8 mouse cellular contexts compared by ENCODE assay signal in genomic region chr6:117900126-117901080, GRCm38 (mm10). TPM values are rescaled to one million over a fixed set of nuclear protein-coding genes. Genes with fewer than 3 reads are reported as not detected.
A peak's percentile ranks its signal among the peaks of the same experiment; 100 is the strongest.
DNase-seq lines count a peak whose midpoint lies in the region; ATAC-seq and TF ChIP-seq lines count a peak whose summit lies in the region.

Gene Hnrnpf (plus strand): TSS chr6:117900324.

- DNase-seq in lung, postnatal 36 days = no peak
- DNase-seq in gonadal fat pad, adult 2 months (ENCODE audit: low read depth) = no peak
- DNase-seq in lung, postnatal 0 days (ENCODE audit: low spot score) = peak; percentile 61
- no peak for DNase-seq in cerebellum, adult 18-20 months

- H3K4me3 ChIP-seq in lung, embryonic 15.5 days = no peak within 1 kb of the TSS
- H3K4me3 ChIP-seq in bone marrow macrophage, adult 2 months (ENCODE audit: insufficient read depth, low read length) = no peak within 1 kb of the TSS
- no peak within 1 kb of the TSS for H3K4me3 ChIP-seq in intestine, postnatal 0 days (ENCODE audit: low read depth, low read length)
- H3K4me3 ChIP-seq in lung, postnatal 0 days (ENCODE audit: low read depth, low read length) = no peak within 1 kb of the TSS
- H3K4me3 ChIP-seq in stomach, embryonic 15.5 days (replicated peaks) = no peak within 1 kb of the TSS

- H3K4me2 ChIP-seq in lung, embryonic 15.5 days = no peak within 1 kb of the TSS
- H3K4me2 ChIP-seq in intestine, postnatal 0 days (replicated peaks; ENCODE audit: low read depth) = no peak within 1 kb of the TSS
- H3K4me2 ChIP-seq in lung, postnatal 0 days (replicated peaks; ENCODE audit: low read depth, low read length) = no peak within 1 kb of the TSS
- H3K4me2 ChIP-seq in stomach, embryonic 15.5 days = 0 out of 2 replicates have a peak within 1 kb of the TSS, but pooled peaks have one; percentile 10

- peaks cover 3% of the 10 kb centered on the region for H3K4me1 ChIP-seq in lung, embryonic 15.5 days
- H3K4me1 ChIP-seq in bone marrow macrophage, adult 2 months (ENCODE audit: control insufficient read depth, insufficient read depth, low read length) = peaks cover 19% of the 10 kb centered on the region
- H3K4me1 ChIP-seq in intestine, postnatal 0 days (replicated peaks; ENCODE audit: control insufficient read depth, insufficient read depth, low read length) = no peaks in the 10 kb centered on the region
- H3K4me1 ChIP-seq in lung, postnatal 0 days (ENCODE audit: insufficient read depth, low read depth, low read length) = no peaks in the 10 kb centered on the region
- peaks cover 3% of the 10 kb centered on the region; the same call in 1 of the 2 replicates for H3K4me1 ChIP-seq in stomach, embryonic 15.5 days

- TF ChIP-seq EP300 in lung, postnatal 0 days (IDR thresholded peaks at IDR 0.05) = no peak

- TF ChIP-seq CTCF in bone marrow macrophage, adult 2 months (IDR thresholded peaks at IDR 0.05; ENCODE audit: low read depth, low read length) = no peak
- TF ChIP-seq CTCF in intestine, postnatal 0 days (IDR thresholded peaks at IDR 0.05; ENCODE audit: low read depth) = no peak
- TF ChIP-seq CTCF in lung, postnatal 0 days (IDR thresholded peaks at IDR 0.05) = no peak

- no peak for TF ChIP-seq POLR2A in bone marrow macrophage, adult 2 months (IDR thresholded peaks at IDR 0.05; ENCODE audit: borderline replicate concordance, low read depth, low read length)

- WGBS in lung, embryonic 15.5 days = 78% methylated on average over 17 of the region's 17 CpGs
- 73% methylated on average over 17 of the region's 17 CpGs for WGBS in intestine, postnatal 0 days
- WGBS in lung, postnatal 0 days = 69% methylated on average over 17 of the region's 17 CpGs
- WGBS in stomach, embryonic 15.5 days = 71% methylated on average over 17 of the region's 17 CpGs

- no peak within 1 kb of the TSS for H3K9ac ChIP-seq in lung, embryonic 15.5 days
- H3K9ac ChIP-seq in intestine, postnatal 0 days (ENCODE audit: low read depth, low read length) = no peak within 1 kb of the TSS
- H3K9ac ChIP-seq in lung, postnatal 0 days (replicated peaks; ENCODE audit: low read depth) = no peak within 1 kb of the TSS
- no peak within 1 kb of the TSS for H3K9ac ChIP-seq in stomach, embryonic 15.5 days

- no peaks in the 10 kb centered on the region for H3K36me3 ChIP-seq in lung, embryonic 15.5 days
- no peaks in the 10 kb centered on the region for H3K36me3 ChIP-seq in intestine, postnatal 0 days (ENCODE audit: control insufficient read depth, insufficient read depth)
- H3K36me3 ChIP-seq in lung, postnatal 0 days (ENCODE audit: insufficient read depth, low read length) = no peaks in the 10 kb centered on the region
- no peaks in the 10 kb centered on the region for H3K36me3 ChIP-seq in stomach, embryonic 15.5 days

- no peaks in the 10 kb centered on the region for H3K27me3 ChIP-seq in lung, embryonic 15.5 days
- no peaks in the 10 kb centered on the region for H3K27me3 ChIP-seq in intestine, postnatal 0 days (replicated peaks; ENCODE audit: control insufficient read depth, insufficient read depth, low read length)
- no peaks in the 10 kb centered on the region for H3K27me3 ChIP-seq in lung, postnatal 0 days (replicated peaks; ENCODE audit: insufficient read depth, low read length)
- H3K27me3 ChIP-seq in stomach, embryonic 15.5 days (replicated peaks) = no peaks in the 10 kb centered on the region

- H3K27ac ChIP-seq in lung, embryonic 15.5 days = no peak within 1 kb of the TSS
- H3K27ac ChIP-seq in bone marrow macrophage, adult 2 months (ENCODE audit: insufficient read depth, low read depth, low read length) = no peak within 1 kb of the TSS
- no peak within 1 kb of the TSS for H3K27ac ChIP-seq in intestine, postnatal 0 days (ENCODE audit: low read depth, low read length)
- H3K27ac ChIP-seq in lung, postnatal 0 days (ENCODE audit: low read length) = no peak within 1 kb of the TSS
- no peak within 1 kb of the TSS for H3K27ac ChIP-seq in stomach, embryonic 15.5 days

- no peaks in the 10 kb centered on the region for H3K9me3 ChIP-seq in lung, embryonic 15.5 days
- no peaks in the 10 kb centered on the region for H3K9me3 ChIP-seq in intestine, postnatal 0 days (ENCODE audit: control insufficient read depth)
- no peaks in the 10 kb centered on the region for H3K9me3 ChIP-seq in lung, postnatal 0 days (ENCODE audit: low read length)
- H3K9me3 ChIP-seq in stomach, embryonic 15.5 days = no peaks in the 10 kb centered on the region

- ATAC-seq in lung, embryonic 15.5 days (ENCODE audit: borderline replicate concordance, extremely low read depth, low FRiP score, low TSS enrichment) = no peak
- ATAC-seq in intestine, postnatal 0 days = no peak
- ATAC-seq in lung, postnatal 0 days = peak; percentile 46; the same call in 1 of the 2 replicates
- ATAC-seq in stomach, embryonic 15.5 days (ENCODE audit: insufficient read depth, low FRiP score, low read depth) = no peak; the same call in 1 of the 2 replicates

RNA-seq across cellular contexts. Expression of gene Hnrnpf, which starts in this region (rescaled TPM):
- polyA plus RNA-seq in lung, embryonic 15.5 days (2015; fragmentation: Nextera tagmentation; extraction: Ambion mirVana) = 788 and 807 TPM in 2 replicates
- polyA plus RNA-seq in bone marrow macrophage, adult 2 months (2012; ENCODE audit: insufficient read depth, insufficient read length, missing spikeins) = 327 and 355 TPM in 2 replicates
- 121 and 171 TPM in 2 replicates for polyA plus RNA-seq in gonadal fat pad, adult 2 months (2012; rRNA removed)
- 340 and 353 TPM in 2 replicates for polyA plus RNA-seq in intestine, postnatal 0 days (2015; fragmentation: Nextera tagmentation; extraction: Ambion mirVana)
- polyA plus RNA-seq in lung, postnatal 0 days (2015; fragmentation: Nextera tagmentation; extraction: Ambion mirVana) = 393 and 433 TPM in 2 replicates
- polyA plus RNA-seq in stomach, embryonic 15.5 days (2015; fragmentation: Nextera tagmentation; extraction: Ambion mirVana) = 705 and 736 TPM in 2 replicates
